Mouse (Mus musculus) bone marrow, adult 2 months (tissue): ENCODE data around the gene Marveld1.

Source experiments
- CTCF ChIP-seq: fragments of 200-500 bp; IDR thresholded peaks from 2 replicates; pipeline ENCODE4 v1.5.1; 2011; ENCODE audit warnings: low read length, control low read depth; ENCODE audit not compliant: control insufficient read depth, insufficient read depth
- POLR2A ChIP-seq: fragments of 200-500 bp; IDR thresholded peaks from 2 replicates; pipeline ENCODE4 v1.6.1; 2011; ENCODE audit warnings: low read depth, mild to moderate bottlenecking, control low read depth, low read length, borderline replicate concordance; ENCODE audit not compliant: control insufficient read depth

- TF ChIP-seq CTCF (no peak), POLR2A (no peak)
Measured at GRCm38 (mm10) chr19:42131101-42131500, 16.1 kb upstream of the Marveld1 start.
